Mouse (Mus musculus): ENCODE data around the gene Gm9913. TPM values are rescaled to one million over a fixed set of nuclear protein-coding genes. Genes with fewer than 3 reads are reported as not detected.
A peak's percentile ranks its signal among the peaks of the same experiment; 100 is the strongest.

The Gm9913 gene
- polyA plus RNA-seq, 1 experiment: not detected

DNA sequence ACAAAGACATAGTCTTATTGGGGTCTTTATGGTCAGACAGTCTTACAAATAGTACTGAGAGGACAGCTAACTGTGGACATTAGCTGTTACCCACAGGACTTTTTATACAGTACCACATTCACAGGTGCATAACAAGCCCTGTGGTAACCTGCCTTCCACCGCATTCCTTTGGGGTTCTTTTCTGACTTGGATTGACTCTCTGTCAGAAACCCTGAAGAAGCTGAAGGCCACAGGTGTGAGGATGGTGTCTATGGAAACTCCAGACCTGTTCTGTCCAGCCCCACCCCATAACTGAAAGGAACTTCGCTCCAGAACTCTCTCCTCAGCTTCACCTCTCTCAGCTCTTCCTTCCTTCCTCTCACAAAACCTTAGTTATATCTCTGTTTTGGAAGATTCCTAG is 10.6 kb upstream of the Gm9913 start:
- H3K4me3 ChIP-seq (replicated peaks): no peak overlapping the region
- H3K36me3 ChIP-seq (ENCODE audit: control insufficient read depth): no peaks in the 10 kb centered on the region
- H3K4me1 ChIP-seq (ENCODE audit: control insufficient read depth): peaks cover 5% of the 10 kb centered on the region; the same call in 1 of the 2 replicates
- H3K9me3 ChIP-seq (ENCODE audit: control insufficient read depth, low read length): no peaks in the 10 kb centered on the region
- H3K27me3 ChIP-seq (ENCODE audit: control insufficient read depth): no peaks in the 10 kb centered on the region
- TF ChIP-seq TAL1 (IDR thresholded peaks at IDR 0.05; ENCODE audit: low read length): no peak
- TF ChIP-seq GATA1 (IDR thresholded peaks at IDR 0.05; ENCODE audit: low read length): no peak

DNA sequence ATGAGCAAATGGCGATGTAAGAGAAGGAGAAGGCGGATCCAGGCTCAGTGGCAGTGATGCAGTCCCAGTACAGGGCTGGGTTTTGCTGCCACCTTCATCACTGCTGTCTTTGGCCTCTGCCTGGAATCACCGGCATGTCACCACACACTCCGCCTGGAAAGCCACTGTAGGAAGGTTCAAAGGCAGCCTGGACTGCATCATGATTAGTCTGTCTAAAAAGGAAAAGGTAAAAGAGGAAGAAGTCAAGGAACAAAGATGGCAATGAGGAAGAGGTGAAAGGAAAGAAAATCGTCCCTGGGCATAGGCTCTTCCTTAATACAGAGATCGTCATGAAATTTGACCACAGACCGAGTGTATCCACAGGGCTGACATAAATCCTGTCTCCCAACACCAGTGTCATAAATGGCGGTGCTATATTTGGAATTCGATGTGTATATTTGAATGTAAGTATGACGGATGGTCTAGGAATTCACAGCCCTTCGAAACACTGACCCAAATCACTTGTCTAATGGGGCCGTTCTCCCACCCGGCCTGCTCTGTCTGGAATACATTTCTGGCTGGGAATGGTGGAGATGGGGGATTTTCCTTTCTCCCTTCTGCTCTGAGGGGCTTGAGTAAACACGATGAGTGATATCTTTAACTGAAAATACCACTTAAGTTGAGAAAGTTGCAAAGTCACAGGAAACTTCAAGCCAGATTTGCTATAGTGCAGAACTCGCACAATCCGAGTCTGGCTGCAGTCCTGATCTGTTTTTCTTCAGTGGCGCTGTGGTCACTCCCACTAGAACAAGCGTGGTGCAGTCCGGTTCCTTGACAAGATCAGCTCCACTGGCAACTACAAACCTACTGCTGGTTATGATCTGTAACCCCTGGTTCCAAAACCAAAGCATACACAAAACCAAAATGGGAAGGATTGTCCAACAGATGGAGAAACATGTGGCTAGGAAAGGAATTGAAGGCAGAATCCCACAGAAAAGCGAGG is 9.8 kb upstream of the Gm9913 start:
- H3K36me3 ChIP-seq (ENCODE audit: control insufficient read depth): no peaks in the 10 kb centered on the region
- H3K27me3 ChIP-seq (ENCODE audit: control insufficient read depth): no peaks in the 10 kb centered on the region
- H3K9me3 ChIP-seq (ENCODE audit: control insufficient read depth, low read length): no peaks in the 10 kb centered on the region
- no peak overlapping the region for H3K4me3 ChIP-seq (replicated peaks)
- peaks cover 5% of the 10 kb centered on the region; the same call in 1 of the 2 replicates for H3K4me1 ChIP-seq (ENCODE audit: control insufficient read depth)
- no peak for TF ChIP-seq GATA1 (IDR thresholded peaks at IDR 0.05; ENCODE audit: low read length)
- TF ChIP-seq TAL1 (IDR thresholded peaks at IDR 0.05; ENCODE audit: low read length): no peak

DNA sequence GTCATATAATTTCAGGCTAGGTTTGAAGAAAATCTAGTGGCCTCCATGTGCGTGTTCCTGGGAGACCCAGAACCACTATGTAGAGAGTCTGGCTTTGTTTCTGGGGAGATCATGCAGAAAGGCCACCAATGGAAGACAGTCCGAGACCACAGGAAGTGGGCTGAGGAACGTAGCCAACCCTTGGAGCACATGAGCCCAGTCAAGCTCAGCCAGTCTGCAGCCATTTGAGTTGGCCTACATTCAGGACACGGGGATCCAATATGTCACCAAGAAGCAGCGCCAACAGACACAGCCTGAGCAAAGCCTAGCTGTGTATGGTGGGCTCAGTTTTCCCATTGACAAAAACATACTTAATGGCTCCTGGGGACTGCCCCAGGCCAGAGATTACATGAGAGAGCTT is 8.2 kb upstream of the Gm9913 start:
- Histone ChIP-seq H3K9me3 (ENCODE audit: control insufficient read depth, low read length) (peaks cover 4% of the 10 kb centered on the region; the same call in 1 of the 2 replicates), H3K27me3 (ENCODE audit: control insufficient read depth) (peaks cover 4% of the 10 kb centered on the region), H3K4me1 (ENCODE audit: control insufficient read depth) (peaks cover 5% of the 10 kb centered on the region; the same call in 1 of the 2 replicates), H3K4me3 (replicated peaks) (no peak overlapping the region), H3K36me3 (ENCODE audit: control insufficient read depth) (no peaks in the 10 kb centered on the region)
- TF ChIP-seq GATA1 (IDR thresholded peaks at IDR 0.05; ENCODE audit: low read length): no peak
- no peak for TF ChIP-seq TAL1 (IDR thresholded peaks at IDR 0.05; ENCODE audit: low read length)

DNA sequence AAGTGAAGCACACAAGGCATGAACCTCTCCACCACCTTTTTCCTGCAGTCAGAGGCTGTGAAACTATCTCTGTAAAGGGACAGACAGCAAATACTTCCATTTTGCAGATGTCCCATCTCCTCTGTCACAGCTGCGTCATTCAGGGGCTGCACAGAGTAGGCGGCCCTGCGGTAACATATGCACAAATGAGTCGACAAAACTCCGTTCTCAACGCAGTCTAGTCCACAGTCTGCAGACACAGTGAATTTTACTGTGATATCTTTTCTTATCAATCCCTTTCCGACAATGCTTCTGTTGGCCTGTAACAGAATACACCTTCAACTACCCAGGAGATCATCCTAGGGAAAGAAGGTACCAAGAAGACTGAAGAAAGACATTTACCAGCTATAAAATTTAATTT is 6.7 kb upstream of the Gm9913 start:
- peaks cover 9% of the 10 kb centered on the region for H3K27me3 ChIP-seq (ENCODE audit: control insufficient read depth)
- no peak overlapping the region for H3K4me3 ChIP-seq (replicated peaks)

DNA sequence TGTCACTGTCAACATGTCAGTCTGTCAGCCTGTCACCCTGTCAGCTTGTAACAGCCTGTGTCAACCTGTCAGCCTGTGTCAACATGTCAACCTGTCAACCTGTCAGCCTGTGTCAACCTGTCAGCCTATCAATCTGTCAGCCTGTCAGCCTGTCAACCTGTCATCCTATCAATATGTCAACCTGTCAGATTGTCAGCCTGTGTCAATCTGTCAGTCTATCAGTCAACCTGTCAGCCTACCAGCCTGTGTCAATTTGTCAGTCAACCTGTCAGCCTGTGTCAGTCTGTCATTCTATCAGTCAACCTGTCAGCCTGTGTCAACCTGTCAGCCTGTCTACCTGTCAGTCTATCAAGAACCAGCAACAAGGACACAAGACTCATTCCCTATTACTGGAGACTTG is 3.4 kb upstream of the Gm9913 start:
- Histone ChIP-seq H3K36me3 (ENCODE audit: control insufficient read depth) (no peaks in the 10 kb centered on the region), H3K9me3 (ENCODE audit: control insufficient read depth, low read length) (peaks cover 4% of the 10 kb centered on the region; the same call in 1 of the 2 replicates), H3K27me3 (ENCODE audit: control insufficient read depth) (peaks cover 33% of the 10 kb centered on the region), H3K4me3 (replicated peaks) (no peak overlapping the region), H3K4me1 (ENCODE audit: control insufficient read depth) (peaks cover 5% of the 10 kb centered on the region; the same call in 1 of the 2 replicates)
- no peak for TF ChIP-seq GATA1 (IDR thresholded peaks at IDR 0.05; ENCODE audit: low read length)
- TF ChIP-seq TAL1 (IDR thresholded peaks at IDR 0.05; ENCODE audit: low read length): no peak

More for the DNA sequence above, 6.7 kb upstream of the Gm9913 start:
- peaks cover 5% of the 10 kb centered on the region; the same call in 1 of the 2 replicates for H3K4me1 ChIP-seq (ENCODE audit: control insufficient read depth)
- no peak for TF ChIP-seq TAL1 (IDR thresholded peaks at IDR 0.05; ENCODE audit: low read length)
- TF ChIP-seq GATA1 (IDR thresholded peaks at IDR 0.05; ENCODE audit: low read length): no peak
- H3K36me3 ChIP-seq (ENCODE audit: control insufficient read depth): no peaks in the 10 kb centered on the region
- H3K9me3 ChIP-seq (ENCODE audit: control insufficient read depth, low read length): peaks cover 4% of the 10 kb centered on the region; the same call in 1 of the 2 replicates

DNA sequence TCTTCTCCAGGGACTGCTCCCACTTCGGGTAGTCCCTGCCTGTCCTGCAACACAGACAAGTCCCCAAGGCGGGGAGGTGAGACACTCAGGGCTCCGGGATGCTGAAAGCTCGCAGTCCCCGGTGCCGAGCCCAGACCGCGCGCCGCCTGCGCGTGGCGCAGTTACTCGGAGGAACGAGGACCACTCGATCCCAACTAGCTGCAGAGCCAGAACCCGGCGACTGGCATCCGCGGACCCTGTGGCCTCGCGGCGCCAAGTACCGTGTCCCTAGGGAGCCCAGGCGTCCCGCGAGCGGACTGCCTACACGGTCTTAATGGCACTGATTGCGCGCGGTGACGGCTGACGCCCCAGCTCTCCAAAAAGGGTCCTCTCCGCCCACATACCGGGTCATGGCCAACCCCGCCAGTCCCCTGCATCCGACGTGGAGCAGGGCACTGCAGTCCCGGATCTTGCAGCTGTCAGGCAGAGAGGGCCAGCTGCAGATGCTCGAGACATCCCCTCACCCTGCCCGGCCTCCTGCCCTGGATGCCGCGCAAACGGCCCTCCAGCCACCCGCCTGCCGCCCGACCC is 942 bp downstream of the Gm9913 start:
- H3K4me3 ChIP-seq (replicated peaks): peak overlapping the region; percentile 24
- peaks cover 54% of the 10 kb centered on the region for H3K27me3 ChIP-seq (ENCODE audit: control insufficient read depth)
- no peak for TF ChIP-seq TAL1 (IDR thresholded peaks at IDR 0.05; ENCODE audit: low read length)
- TF ChIP-seq GATA1 (IDR thresholded peaks at IDR 0.05; ENCODE audit: low read length): no peak
- H3K9me3 ChIP-seq (ENCODE audit: control insufficient read depth, low read length): peaks cover 4% of the 10 kb centered on the region; the same call in 1 of the 2 replicates
- no peaks in the 10 kb centered on the region for H3K36me3 ChIP-seq (ENCODE audit: control insufficient read depth)
- no peaks in the 10 kb centered on the region for H3K4me1 ChIP-seq (ENCODE audit: control insufficient read depth)

DNA sequence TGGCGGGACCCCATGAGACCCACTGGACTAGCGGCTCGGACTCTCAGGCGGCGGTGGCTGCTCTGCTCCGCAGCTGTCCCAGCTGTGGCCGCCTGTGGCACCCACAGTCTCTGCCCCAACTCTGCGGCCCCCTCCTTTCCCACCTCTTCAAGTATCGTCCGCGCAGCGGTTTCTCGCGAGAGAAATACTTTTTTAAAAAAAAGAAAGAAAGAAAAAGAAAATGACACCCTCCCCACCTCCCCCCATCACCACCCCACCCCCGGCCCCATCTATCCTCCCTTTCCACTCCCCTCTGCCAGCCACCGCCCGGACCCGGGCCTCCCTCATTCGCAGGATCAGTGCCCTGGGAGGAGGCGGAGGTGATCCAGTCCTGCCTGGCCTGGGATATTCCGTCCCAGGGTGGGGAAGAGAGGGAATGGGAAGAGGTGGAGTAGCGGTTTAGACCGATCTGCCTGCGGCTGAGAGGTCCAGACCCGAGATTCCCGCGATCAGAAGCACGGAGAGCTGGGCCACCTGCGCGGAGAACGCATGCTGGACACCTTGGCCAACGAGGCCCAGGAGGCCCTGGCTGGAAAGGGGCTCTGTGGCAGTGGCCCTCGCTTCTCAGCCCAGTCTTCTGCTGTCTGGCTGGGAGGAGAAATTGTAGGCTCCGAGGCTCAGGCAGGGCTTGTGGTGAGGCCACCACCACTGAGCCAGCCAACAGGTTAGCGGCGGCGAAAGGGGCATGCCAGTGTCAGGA is 1.6 kb downstream of the Gm9913 start:
- Histone ChIP-seq H3K4me3 (replicated peaks) (no peak overlapping the region), H3K27me3 (ENCODE audit: control insufficient read depth) (peaks cover 52% of the 10 kb centered on the region), H3K4me1 (ENCODE audit: control insufficient read depth) (no peaks in the 10 kb centered on the region), H3K36me3 (ENCODE audit: control insufficient read depth) (no peaks in the 10 kb centered on the region), H3K9me3 (ENCODE audit: control insufficient read depth, low read length) (peaks cover 2% of the 10 kb centered on the region; the same call in 1 of the 2 replicates)
- TF ChIP-seq TAL1 (IDR thresholded peaks at IDR 0.05; ENCODE audit: low read length): no peak
- TF ChIP-seq GATA1 (IDR thresholded peaks at IDR 0.05; ENCODE audit: low read length): no peak

DNA sequence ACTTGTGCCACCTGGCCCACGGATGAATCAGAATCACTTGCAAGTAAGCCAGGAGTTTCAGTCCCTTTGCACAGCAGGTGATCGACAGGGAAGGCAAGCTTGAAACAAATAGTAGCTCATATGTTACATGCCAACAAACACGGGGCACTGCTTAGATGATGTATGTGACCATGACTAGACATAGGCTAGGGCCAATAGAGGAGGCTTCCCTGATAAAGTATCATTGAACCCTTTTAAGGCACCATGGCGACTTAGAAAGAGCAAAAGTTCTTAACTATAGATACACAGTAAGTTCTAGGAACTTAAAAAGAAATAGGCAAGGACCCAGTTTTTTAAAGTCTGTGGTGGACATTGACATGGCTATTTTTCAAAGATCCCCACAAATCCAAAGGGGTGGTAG is 3.0 kb downstream of the Gm9913 start, which contains the start of gene Fbn1:
TSS of gene Fbn1 (minus strand) at position 101 of the 400 bp plus-strand sequence.
- no peaks in the 10 kb centered on the region; the same call in 1 of the 2 replicates for H3K9me3 ChIP-seq (ENCODE audit: control insufficient read depth, low read length)
- H3K27me3 ChIP-seq (ENCODE audit: control insufficient read depth): peaks cover 48% of the 10 kb centered on the region
- no peak within 1 kb of the TSS for H3K4me3 ChIP-seq (replicated peaks)
- no peak for TF ChIP-seq TAL1 (IDR thresholded peaks at IDR 0.05; ENCODE audit: low read length)
- no peak for TF ChIP-seq GATA1 (IDR thresholded peaks at IDR 0.05; ENCODE audit: low read length)
- H3K4me1 ChIP-seq (ENCODE audit: control insufficient read depth): no peaks in the 10 kb centered on the region
- no peaks in the 10 kb centered on the region for H3K36me3 ChIP-seq (ENCODE audit: control insufficient read depth)
